Mouse (Mus musculus): ENCODE data around the gene Csnk1d. TPM values are rescaled to one million over a fixed set of nuclear protein-coding genes. Genes with fewer than 3 reads are reported as not detected.

Gene Csnk1d
- polyA plus RNA-seq, 1 experiment from 2014 or later, result 102 TPM

- 95% methylated on average over 4 of the region's 4 CpGs for WGBS
- ATAC-seq (replicated peaks; ENCODE audit: low FRiP score, low read depth) (no peak), DNase-seq (ENCODE audit: low spot score) (no peak)
- no peak overlapping the region for H3K9ac ChIP-seq (ENCODE audit: low read depth, low read length)
- no peaks in the 10 kb centered on the region for H3K9me3 ChIP-seq (replicated peaks; ENCODE audit: low read length)
- TF ChIP-seq CTCF (IDR thresholded peaks at IDR 0.05; ENCODE audit: low read depth), result no peak
- no peak overlapping the region for H3K4me2 ChIP-seq (ENCODE audit: low read length)
- no peaks in the 10 kb centered on the region for H3K4me1 ChIP-seq (replicated peaks; ENCODE audit: insufficient read depth, low read length)
- H3K27ac ChIP-seq, result no peak overlapping the region
- H3K36me3 ChIP-seq (ENCODE audit: insufficient read depth, low read length), result no peaks in the 10 kb centered on the region; the same call in 1 of the 2 replicates
- H3K4me3 ChIP-seq (replicated peaks; ENCODE audit: low read depth, low read length), result no peak overlapping the region
- no peaks in the 10 kb centered on the region for H3K27me3 ChIP-seq (ENCODE audit: insufficient read depth, low read length)
Observed at GRCm38 (mm10) chr11:120913796-120914195, 77.3 kb downstream of the Csnk1d start.

Other genes starting within 250 kb of the Csnk1d start
- gene Hmga1b, start 228.5 kb downstream of the Csnk1d start, polyA plus RNA-seq (2015; fragmentation: Nextera tagmentation; extraction: Ambion mirVana), result 2.6 and 4.5 TPM in 2 replicates
- 32.4 and 32.6 TPM in 2 replicates for gene Rfng, start 207.1 kb downstream of the Csnk1d start, polyA plus RNA-seq (2015; fragmentation: Nextera tagmentation; extraction: Ambion mirVana)
- gene Gps1, start 207.1 kb downstream of the Csnk1d start, polyA plus RNA-seq (2015; fragmentation: Nextera tagmentation; extraction: Ambion mirVana), result 158 and 170 TPM in 2 replicates
- gene Dus1l, start 194.9 kb downstream of the Csnk1d start, polyA plus RNA-seq (2015; fragmentation: Nextera tagmentation; extraction: Ambion mirVana), result 66.0 and 73.0 TPM in 2 replicates
- gene Fasn, start 166.8 kb downstream of the Csnk1d start, polyA plus RNA-seq (2015; fragmentation: Nextera tagmentation; extraction: Ambion mirVana), result 19.8 and 19.9 TPM in 2 replicates
- 5.5 and 5.7 TPM in 2 replicates for gene Ccdc57, start 58.5 kb downstream of the Csnk1d start, polyA plus RNA-seq (2015; fragmentation: Nextera tagmentation; extraction: Ambion mirVana)
- gene Slc16a3, start 42.9 kb downstream of the Csnk1d start, polyA plus RNA-seq (2015; fragmentation: Nextera tagmentation; extraction: Ambion mirVana), result 10.0 and 10.2 TPM in 2 replicates
- gene Cd7, start 48.1 kb upstream of the Csnk1d start, polyA plus RNA-seq (2015; fragmentation: Nextera tagmentation; extraction: Ambion mirVana), result 0.16 and 0.23 TPM in 2 replicates
- gene Sectm1b, start 72.2 kb upstream of the Csnk1d start, polyA plus RNA-seq (2015; fragmentation: Nextera tagmentation; extraction: Ambion mirVana), result 2.0 and 2.4 TPM in 2 replicates
- gene Sectm1a, start 89.9 kb upstream of the Csnk1d start, polyA plus RNA-seq (2015; fragmentation: Nextera tagmentation; extraction: Ambion mirVana), result 0.63 and 0.73 TPM in 2 replicates
- gene Tex19.2, start 127.3 kb upstream of the Csnk1d start, polyA plus RNA-seq (2015; fragmentation: Nextera tagmentation; extraction: Ambion mirVana), result 0.05 TPM in 1 of 2 replicates, not detected in the other
- 0.13 TPM in 1 of 2 replicates, not detected in the other for gene Tex19.1, start 154.8 kb upstream of the Csnk1d start, polyA plus RNA-seq (2015; fragmentation: Nextera tagmentation; extraction: Ambion mirVana)
- gene Uts2r, start 168.9 kb upstream of the Csnk1d start, polyA plus RNA-seq (2015; fragmentation: Nextera tagmentation; extraction: Ambion mirVana), result not detected in 2 replicates
- 8.4 and 8.9 TPM in 2 replicates for gene Hexdc, start 213.1 kb upstream of the Csnk1d start, polyA plus RNA-seq (2015; fragmentation: Nextera tagmentation; extraction: Ambion mirVana)
- gene Ogfod3, start 213.4 kb upstream of the Csnk1d start, polyA plus RNA-seq (2015; fragmentation: Nextera tagmentation; extraction: Ambion mirVana), result 37.9 and 38.1 TPM in 2 replicates
- 24.3 and 27.2 TPM in 2 replicates for gene Cybc1, start 238.0 kb upstream of the Csnk1d start, polyA plus RNA-seq (2015; fragmentation: Nextera tagmentation; extraction: Ambion mirVana)
- 30.7 and 34.6 TPM in 2 replicates for gene Narf, start 245.9 kb upstream of the Csnk1d start, polyA plus RNA-seq (2015; fragmentation: Nextera tagmentation; extraction: Ambion mirVana)